Mouse (Mus musculus): ENCODE measurements around the gene Clvs2. TPM values are rescaled to one million over a fixed set of nuclear protein-coding genes. Genes with fewer than 3 reads are reported as not detected.

The Clvs2 gene
- total RNA-seq (2014; rRNA removed) (under 0.01 TPM in 1 of 2 replicates, not detected in the other), polyA plus RNA-seq (2012; rRNA removed) (not detected in 2 replicates)

DNA sequence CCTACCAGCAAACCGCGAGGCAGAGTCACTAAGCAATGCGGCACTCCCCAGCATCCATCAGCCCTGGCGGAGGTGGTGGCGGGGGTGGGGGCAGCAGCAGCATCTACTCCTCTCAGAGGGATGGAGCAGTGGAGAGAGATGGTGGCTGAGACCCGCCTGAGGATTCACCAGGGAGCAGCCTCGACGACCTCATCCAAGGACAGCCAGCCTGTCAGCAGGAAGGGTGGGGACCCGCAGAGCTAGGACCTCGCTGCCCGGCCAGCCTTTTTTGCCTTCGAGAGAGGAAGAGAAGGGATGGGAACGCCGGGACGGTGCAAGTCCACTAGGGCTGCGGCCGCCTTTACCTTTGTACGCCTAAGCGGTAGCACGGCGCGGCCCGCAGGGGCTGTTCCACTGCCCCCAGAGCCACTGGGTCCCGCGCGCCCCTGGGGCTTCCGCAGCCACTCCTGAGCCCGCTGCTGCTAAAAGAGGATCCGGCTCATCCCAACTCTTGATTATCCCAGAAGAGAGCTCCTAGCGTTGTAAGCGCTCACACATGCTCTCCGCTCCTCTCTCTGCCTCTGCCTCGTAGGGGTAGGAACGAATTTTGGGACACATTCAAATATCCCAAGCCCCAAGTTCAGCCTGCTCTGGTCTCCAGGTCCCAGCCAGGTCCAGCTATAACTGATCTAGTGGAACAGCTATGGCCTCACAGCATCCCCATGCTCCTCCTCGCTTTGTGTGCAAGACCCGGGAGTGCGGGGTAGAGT is at the start of gene Clvs2:
Gene Clvs2, minus strand, starts transcription at position 639 of the 749 bp plus-strand sequence.
- H3K79me2 ChIP-seq (ENCODE audit: control insufficient read depth, insufficient read depth, low read length) = no peaks in the 10 kb centered on the region
- WGBS = 4% methylated on average over 37 of the region's 37 CpGs
- TF ChIP-seq CTCF (IDR thresholded peaks at IDR 0.05; ENCODE audit: low read depth, low read length) = no peak
- TF ChIP-seq POLR2A (IDR thresholded peaks at IDR 0.05; ENCODE audit: extremely low read depth, insufficient read depth, low read length) = no peak
- no peaks in the 10 kb centered on the region; the same call in 1 of the 2 replicates for H3K27me3 ChIP-seq (ENCODE audit: control insufficient read depth, insufficient read depth, low read length)
- H3K36me3 ChIP-seq (ENCODE audit: control insufficient read depth, insufficient read depth, low read length) = no peaks in the 10 kb centered on the region
- H3K27ac ChIP-seq (replicated peaks; ENCODE audit: insufficient read depth, low read depth, low read length) = no peak within 1 kb of the TSS
- DNase-seq (ENCODE audit: extremely low read depth, low read depth, low spot score) = no peak
- no peak within 1 kb of the TSS for H3K9ac ChIP-seq (ENCODE audit: low read depth, low read length)
- no peaks in the 10 kb centered on the region for H3K4me1 ChIP-seq (ENCODE audit: control insufficient read depth, insufficient read depth, low read length)
- H3K4me3 ChIP-seq (ENCODE audit: insufficient read depth, low read depth, low read length) = no peak within 1 kb of the TSS

DNA sequence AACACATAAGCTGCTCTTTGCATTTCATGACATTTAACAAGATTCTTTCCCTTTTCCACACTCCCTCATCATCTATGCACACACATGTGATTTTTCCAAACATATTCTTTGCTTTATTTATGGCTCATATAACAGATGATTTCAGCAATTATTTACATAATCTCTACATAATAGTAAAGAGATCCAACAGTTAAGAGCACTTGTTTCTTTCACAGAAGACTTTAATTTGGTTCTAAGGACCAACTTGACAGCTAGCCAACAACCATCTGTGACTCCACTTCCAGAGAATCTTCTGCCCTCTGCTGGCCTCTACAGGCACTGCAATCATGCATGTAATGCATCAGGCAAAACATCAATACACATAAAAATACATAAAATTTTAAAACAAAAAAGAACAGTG is 28.6 kb upstream of the Clvs2 start:
- H3K4me3 ChIP-seq (ENCODE audit: insufficient read depth, low read depth, low read length) = no peak overlapping the region
- H3K27ac ChIP-seq (replicated peaks; ENCODE audit: insufficient read depth, low read depth, low read length) = no peak overlapping the region
- H3K36me3 ChIP-seq (ENCODE audit: control insufficient read depth, insufficient read depth, low read length) = no peaks in the 10 kb centered on the region
- peak; percentile 18; the same call in 1 of the 2 replicates for TF ChIP-seq CTCF (IDR thresholded peaks at IDR 0.05; ENCODE audit: low read depth, low read length)
- no peak for TF ChIP-seq POLR2A (IDR thresholded peaks at IDR 0.05; ENCODE audit: extremely low read depth, insufficient read depth, low read length)
- no peaks in the 10 kb centered on the region for H3K79me2 ChIP-seq (ENCODE audit: control insufficient read depth, insufficient read depth, low read length)
- no peak overlapping the region for H3K9ac ChIP-seq (ENCODE audit: low read depth, low read length)
- H3K27me3 ChIP-seq (ENCODE audit: control insufficient read depth, insufficient read depth, low read length) = no peaks in the 10 kb centered on the region
- no peaks in the 10 kb centered on the region for H3K4me1 ChIP-seq (ENCODE audit: control insufficient read depth, insufficient read depth, low read length)
- peak; percentile 34 for DNase-seq (ENCODE audit: extremely low read depth, low read depth, low spot score)

GRCm38 (mm10) chr10:33623577-33623991 is 985 bp downstream of the Clvs2 start:
- TF ChIP-seq CTCF (IDR thresholded peaks at IDR 0.05; ENCODE audit: low read depth, low read length) = no peak
- TF ChIP-seq POLR2A (IDR thresholded peaks at IDR 0.05; ENCODE audit: extremely low read depth, insufficient read depth, low read length) = no peak
- Histone ChIP-seq H3K36me3 (ENCODE audit: control insufficient read depth, insufficient read depth, low read length) (no peaks in the 10 kb centered on the region), H3K27me3 (ENCODE audit: control insufficient read depth, insufficient read depth, low read length) (no peaks in the 10 kb centered on the region; the same call in 1 of the 2 replicates), H3K4me3 (ENCODE audit: insufficient read depth, low read depth, low read length) (no peak overlapping the region), H3K27ac (replicated peaks; ENCODE audit: insufficient read depth, low read depth, low read length) (no peak overlapping the region), H3K79me2 (ENCODE audit: control insufficient read depth, insufficient read depth, low read length) (no peaks in the 10 kb centered on the region), H3K9ac (ENCODE audit: low read depth, low read length) (no peak overlapping the region), H3K4me1 (ENCODE audit: control insufficient read depth, insufficient read depth, low read length) (no peaks in the 10 kb centered on the region)
- no peak for DNase-seq (ENCODE audit: extremely low read depth, low read depth, low spot score)
- 23% methylated on average over 6 of the region's 6 CpGs for WGBS

- DNase-seq (ENCODE audit: extremely low read depth, low read depth, low spot score) = no peak
- no peaks in the 10 kb centered on the region for H3K36me3 ChIP-seq (ENCODE audit: control insufficient read depth, insufficient read depth, low read length)
- TF ChIP-seq POLR2A (IDR thresholded peaks at IDR 0.05; ENCODE audit: extremely low read depth, insufficient read depth, low read length) = no peak
- no peak for TF ChIP-seq CTCF (IDR thresholded peaks at IDR 0.05; ENCODE audit: low read depth, low read length)
- H3K27me3 ChIP-seq (ENCODE audit: control insufficient read depth, insufficient read depth, low read length) = no peaks in the 10 kb centered on the region; the same call in 1 of the 2 replicates
- WGBS = 87% methylated on average over 8 of the region's 8 CpGs
- H3K9ac ChIP-seq (ENCODE audit: low read depth, low read length) = no peak overlapping the region
- H3K27ac ChIP-seq (replicated peaks; ENCODE audit: insufficient read depth, low read depth, low read length) = no peak overlapping the region
- H3K79me2 ChIP-seq (ENCODE audit: control insufficient read depth, insufficient read depth, low read length) = no peaks in the 10 kb centered on the region
- no peaks in the 10 kb centered on the region for H3K4me1 ChIP-seq (ENCODE audit: control insufficient read depth, insufficient read depth, low read length)
- no peak overlapping the region for H3K4me3 ChIP-seq (ENCODE audit: insufficient read depth, low read depth, low read length)
These were observed 1.9 kb downstream of the Clvs2 start for GRCm38 (mm10) chr10:33622700-33623099.

DNA sequence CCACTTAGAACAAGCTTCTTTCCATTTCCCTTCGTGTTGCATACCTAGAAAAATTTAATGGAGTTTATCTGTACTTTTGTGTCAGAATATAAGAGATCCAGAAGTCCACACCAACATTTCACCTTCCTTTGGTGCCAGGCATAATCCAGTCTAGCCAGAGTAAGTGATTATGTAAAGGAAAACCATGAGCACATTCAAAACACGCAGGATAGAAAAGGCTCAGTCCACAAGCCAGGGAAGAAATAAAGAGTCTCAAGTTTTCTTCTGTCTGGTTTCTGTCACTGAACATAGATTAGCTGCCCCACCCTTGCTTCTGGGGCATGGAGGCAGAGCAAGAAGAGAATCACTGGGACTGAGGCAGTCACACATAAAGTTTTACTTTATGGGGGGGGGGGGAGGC is 8.4 kb downstream of the Clvs2 start:
- no peaks in the 10 kb centered on the region for H3K27me3 ChIP-seq (ENCODE audit: control insufficient read depth, insufficient read depth, low read length)
- H3K79me2 ChIP-seq (ENCODE audit: control insufficient read depth, insufficient read depth, low read length) = no peaks in the 10 kb centered on the region
- H3K4me3 ChIP-seq (ENCODE audit: insufficient read depth, low read depth, low read length) = no peak overlapping the region
- no peak overlapping the region for H3K9ac ChIP-seq (ENCODE audit: low read depth, low read length)
- 53% methylated on average over 2 of the region's 2 CpGs for WGBS
- no peaks in the 10 kb centered on the region for H3K36me3 ChIP-seq (ENCODE audit: control insufficient read depth, insufficient read depth, low read length)
- DNase-seq (ENCODE audit: extremely low read depth, low read depth, low spot score) = no peak
- no peak for TF ChIP-seq POLR2A (IDR thresholded peaks at IDR 0.05; ENCODE audit: extremely low read depth, insufficient read depth, low read length)
- no peaks in the 10 kb centered on the region for H3K4me1 ChIP-seq (ENCODE audit: control insufficient read depth, insufficient read depth, low read length)
- H3K27ac ChIP-seq (replicated peaks; ENCODE audit: insufficient read depth, low read depth, low read length) = no peak overlapping the region

DNA sequence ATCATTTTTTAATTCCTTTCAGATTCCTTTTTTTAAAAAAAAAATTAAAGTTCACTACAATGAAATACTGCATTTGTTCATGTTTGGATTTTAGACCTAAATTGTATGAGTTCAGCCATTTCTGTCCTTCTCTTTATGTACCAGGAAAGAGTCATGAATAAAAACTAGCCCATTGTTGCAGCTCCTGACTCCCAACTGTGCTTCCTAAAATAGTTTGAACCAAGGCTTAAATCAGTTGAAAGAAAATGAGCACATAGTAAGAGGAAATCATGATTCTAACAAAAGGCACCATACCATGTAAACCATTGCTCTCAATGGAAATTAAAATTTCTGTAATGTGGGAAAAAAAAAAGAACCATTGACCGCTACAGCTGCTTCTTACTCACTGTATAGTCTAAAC is 11.4 kb downstream of the Clvs2 start:
- 80% methylated on average over 1 of the region's 1 CpGs for WGBS
- DNase-seq (ENCODE audit: extremely low read depth, low read depth, low spot score) = no peak
- H3K4me3 ChIP-seq (ENCODE audit: insufficient read depth, low read depth, low read length) = no peak overlapping the region

More for the DNA sequence above, 11.4 kb downstream of the Clvs2 start:
- no peaks in the 10 kb centered on the region for H3K4me1 ChIP-seq (ENCODE audit: control insufficient read depth, insufficient read depth, low read length)
- H3K27me3 ChIP-seq (ENCODE audit: control insufficient read depth, insufficient read depth, low read length) = no peaks in the 10 kb centered on the region
- H3K27ac ChIP-seq (replicated peaks; ENCODE audit: insufficient read depth, low read depth, low read length) = no peak overlapping the region
- no peak overlapping the region for H3K9ac ChIP-seq (ENCODE audit: low read depth, low read length)
- TF ChIP-seq CTCF (IDR thresholded peaks at IDR 0.05; ENCODE audit: low read depth, low read length) (no peak), POLR2A (IDR thresholded peaks at IDR 0.05; ENCODE audit: extremely low read depth, insufficient read depth, low read length) (no peak)
- H3K36me3 ChIP-seq (ENCODE audit: control insufficient read depth, insufficient read depth, low read length) = no peaks in the 10 kb centered on the region
- no peaks in the 10 kb centered on the region for H3K79me2 ChIP-seq (ENCODE audit: control insufficient read depth, insufficient read depth, low read length)
